Mouse (Mus musculus): Measurements from ENCODE around the gene Micu2. TPM values are rescaled to one million over a fixed set of nuclear protein-coding genes. Genes with fewer than 3 reads are reported as not detected.

The Micu2 gene
- 8.7 TPM for polyA plus RNA-seq (2017; shearing (Covaris generic))

GRCm38 (mm10) chr14:57998526-57999401 lies at the start of gene Micu2:
Gene Micu2, minus strand, starts transcription at chr14:57999262.

GRCm38 (mm10) chr14:57890011-57890842 lies 108.8 kb downstream of the Micu2 start, which contains the start of gene Zdhhc20:
Gene Zdhhc20, minus strand, starts transcription at chr14:57890276.

Other genes starting within 250 kb of the Micu2 start
- gene Lats2, start 240.9 kb downstream of the Micu2 start, polyA plus RNA-seq (2017; shearing (Covaris generic)), result 12.1 TPM
- gene Sap18, start 201.1 kb downstream of the Micu2 start, polyA plus RNA-seq (2017; shearing (Covaris generic)), result 262 TPM
- 1.4 TPM for gene Ska3, start 173.1 kb downstream of the Micu2 start, polyA plus RNA-seq (2017; shearing (Covaris generic))
- 140 TPM for gene Mrpl57, start 173.0 kb downstream of the Micu2 start, polyA plus RNA-seq (2017; shearing (Covaris generic))
- 223 TPM for gene Zdhhc20, start 109.0 kb downstream of the Micu2 start, polyA plus RNA-seq (2017; shearing (Covaris generic))
- gene Fgf9, start 71.3 kb upstream of the Micu2 start, polyA plus RNA-seq (2017; shearing (Covaris generic)), result not detected